18 mouse cellular contexts compared by ENCODE assay signal in the genomic region with DNA sequence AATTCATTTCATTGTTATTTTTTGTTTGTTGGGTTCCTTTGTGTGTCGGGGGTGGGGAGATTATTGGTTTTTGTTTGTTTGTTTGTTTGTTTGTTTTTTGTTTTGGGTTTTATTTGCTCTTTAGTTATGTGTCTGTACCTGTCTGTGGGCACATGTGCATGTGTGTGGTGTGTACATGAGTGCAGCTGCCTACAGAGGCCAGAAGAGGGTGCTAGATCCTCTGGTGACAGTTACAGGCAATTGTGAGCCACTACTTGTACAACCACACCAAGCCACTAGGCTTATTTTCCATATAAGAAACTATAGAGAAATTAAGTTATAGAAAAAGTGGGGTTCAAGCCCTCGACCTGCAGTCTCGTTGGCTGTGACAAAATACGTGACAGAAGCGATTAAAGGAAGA. TPM values are rescaled to one million over a fixed set of nuclear protein-coding genes. Genes with fewer than 3 reads are reported as not detected.
DNase-seq lines count a peak whose midpoint lies in the region; ATAC-seq and TF ChIP-seq lines count a peak whose summit lies in the region.
"Had no signal": no experiment of that assay in that cellular context is flagged by ENCODE, and none has a peak within 500 bp of the region (broad histone marks: within the 10 kb centered on the region; RNA-seq: fewer than 3 reads in every experiment).

No protein-coding gene starts in this region.

- no peaks in the 10 kb centered on the region for H3K9me3 ChIP-seq in lung, embryonic 14.5 days (ENCODE audit: low read depth, low read length)
- 0 out of 2 replicates have a peak, but pooled peaks cover 2% of the 10 kb centered on the region for H3K9me3 ChIP-seq in heart, embryonic 10.5 days
- H3K9me3 ChIP-seq: embryonic facial prominence, embryonic 10.5 days; forebrain, embryonic 12.5 days; G1E; liver, embryonic 13.5 days; neural tube, embryonic 13.5 days had no signal

- DNase-seq in gastrocnemius, adult 2 months = no peak
- no peak for DNase-seq in gastrocnemius, postnatal 25 days
- peak; percentile 21 for DNase-seq in lung, embryonic 14.5 days
- no peak for DNase-seq in lung, postnatal 25 days (ENCODE audit: low spot score)
- DNase-seq in R1 (ENCODE audit: low read depth, low spot score) = peak; percentile 85
- peak; percentile 35 for DNase-seq in naive thymus-derived CD4-positive, alpha-beta T cell, adult 2 months (ENCODE audit: low read depth)
- no peak for DNase-seq in adrenal gland, adult (ENCODE audit: inconsistent age in 2 of 2, low spot score in 1 of 2)
- no peak for DNase-seq in heart, embryonic 10.5 days (ENCODE audit: low spot score)
- DNase-seq: adrenal gland, postnatal 10 days; cerebellum, adult 11 months; heart, postnatal 36 days; liver, embryonic 13.5 days; right cerebral cortex, postnatal 25 days had no signal

- no peak overlapping the region for H3K4me2 ChIP-seq in lung, embryonic 14.5 days
- H3K4me2 ChIP-seq: forebrain, embryonic 12.5 days; liver, embryonic 13.5 days; midbrain, embryonic 11.5 days; neural tube, embryonic 13.5 days had no signal

- H3K9ac ChIP-seq in lung, embryonic 14.5 days = no peak overlapping the region
- H3K9ac ChIP-seq: forebrain, embryonic 12.5 days; liver, embryonic 13.5 days; neural tube, embryonic 13.5 days had no signal

- H3K27ac ChIP-seq in gastrocnemius, adult 2 months = no peak overlapping the region
- H3K27ac ChIP-seq in lung, embryonic 14.5 days (ENCODE audit: low read depth) = no peak overlapping the region
- no peak overlapping the region for H3K27ac ChIP-seq in heart, embryonic 10.5 days
- H3K27ac ChIP-seq: embryonic facial prominence, embryonic 10.5 days; forebrain, embryonic 12.5 days; liver, embryonic 13.5 days; neural tube, embryonic 13.5 days had no signal

- no peak for ATAC-seq in lung, embryonic 14.5 days (ENCODE audit: insufficient read depth)

- intact Hi-C loops in gastrocnemius, adult 2 months (cut with DNase I) = no loop called here

- H3K4me1 ChIP-seq in lung, embryonic 14.5 days (ENCODE audit: insufficient read depth) = peaks cover 5% of the 10 kb centered on the region
- no peaks in the 10 kb centered on the region for H3K4me1 ChIP-seq in heart, embryonic 10.5 days
- H3K4me1 ChIP-seq: embryonic facial prominence, embryonic 10.5 days; forebrain, embryonic 12.5 days; liver, embryonic 13.5 days; neural tube, embryonic 13.5 days had no signal

- peak; percentile 27; the same call in 1 of the 2 replicates for TF ChIP-seq CTCF in gastrocnemius, adult 2 months (IDR thresholded peaks at IDR 0.05)
- peak; percentile 50 for TF ChIP-seq CTCF in lung, embryonic 14.5 days (IDR thresholded peaks at IDR 0.05; ENCODE audit: low read depth)

- no peaks in the 10 kb centered on the region for H3K36me3 ChIP-seq in lung, embryonic 14.5 days (ENCODE audit: insufficient read depth)
- no peaks in the 10 kb centered on the region for H3K36me3 ChIP-seq in heart, embryonic 10.5 days
- H3K36me3 ChIP-seq: embryonic facial prominence, embryonic 10.5 days; forebrain, embryonic 12.5 days; G1E; liver, embryonic 13.5 days; neural tube, embryonic 13.5 days had no signal

- H3K4me3 ChIP-seq in gastrocnemius, adult 2 months = no peak overlapping the region
- no peak overlapping the region for H3K4me3 ChIP-seq in lung, embryonic 14.5 days (ENCODE audit: low read depth, low read length)
- no peak overlapping the region for H3K4me3 ChIP-seq in heart, embryonic 10.5 days
- H3K4me3 ChIP-seq: embryonic facial prominence, embryonic 10.5 days; forebrain, embryonic 12.5 days; liver, embryonic 13.5 days; neural tube, embryonic 13.5 days had no signal

- WGBS in lung, embryonic 14.5 days = 65% methylated on average over 5 of the region's 5 CpGs
- WGBS in heart, embryonic 10.5 days = 77% methylated on average over 5 of the region's 5 CpGs

- no peaks in the 10 kb centered on the region for H3K27me3 ChIP-seq in lung, embryonic 14.5 days (ENCODE audit: insufficient read depth, low read length)
- no peaks in the 10 kb centered on the region for H3K27me3 ChIP-seq in heart, embryonic 10.5 days (ENCODE audit: insufficient read depth, poor library complexity, severe bottlenecking)
- H3K27me3 ChIP-seq: forebrain, embryonic 12.5 days; liver, embryonic 13.5 days; neural tube, embryonic 13.5 days had no signal

RNA-seq across cellular contexts. Expression of gene Adamts10, which starts 10.1 kb away (rescaled TPM):
- total RNA-seq in gastrocnemius, adult 2 months (2021) = 1 to 10 TPM; 7.4 TPM
- total RNA-seq in gastrocnemius, postnatal 25 days (2021) = 10 to 100 TPM; 12.1 to 13.2 TPM
- polyA plus RNA-seq in lung, embryonic 14.5 days (2014; fragmentation: Nextera tagmentation; extraction: Ambion mirVana) = 117 and 126 TPM in 2 replicates
- 38.9 and 51.2 TPM in 2 replicates for polyA plus RNA-seq in heart, embryonic 10.5 days (2016; fragmentation: Nextera tagmentation; extraction: Ambion mirVana)

RNA-seq across cellular contexts. Expression of gene Myo1f, which starts 41.6 kb away (rescaled TPM):
- under 1 TPM; 0.50 to 0.66 TPM for total RNA-seq in gastrocnemius, adult 2 months (2021)
- under 1 TPM; 0.62 to 1.00 TPM for total RNA-seq in gastrocnemius, postnatal 25 days (2021)
- polyA plus RNA-seq in lung, embryonic 14.5 days (2014; fragmentation: Nextera tagmentation; extraction: Ambion mirVana) = 4.3 and 4.7 TPM in 2 replicates
- polyA plus RNA-seq in heart, embryonic 10.5 days (2016; fragmentation: Nextera tagmentation; extraction: Ambion mirVana) = 0.74 and 1.4 TPM in 2 replicates

Comparison
In these comparisons a context has a peak if more than half of its experiments do, and no peak if none do; other contexts are left out.
1. DNase-seq: peak in lung, embryonic 14.5 days (single experiment), R1 (single experiment) and naive thymus-derived CD4-positive, alpha-beta T cell, adult 2 months (single experiment); none in gastrocnemius, adult 2 months (single experiment), gastrocnemius, postnatal 25 days (single experiment), lung, postnatal 25 days (single experiment), adrenal gland, adult (0 of 2) and heart, embryonic 10.5 days (single experiment).